Mouse (Mus musculus): ENCODE data around the gene Bend7.

Bend7 gene

DNA sequence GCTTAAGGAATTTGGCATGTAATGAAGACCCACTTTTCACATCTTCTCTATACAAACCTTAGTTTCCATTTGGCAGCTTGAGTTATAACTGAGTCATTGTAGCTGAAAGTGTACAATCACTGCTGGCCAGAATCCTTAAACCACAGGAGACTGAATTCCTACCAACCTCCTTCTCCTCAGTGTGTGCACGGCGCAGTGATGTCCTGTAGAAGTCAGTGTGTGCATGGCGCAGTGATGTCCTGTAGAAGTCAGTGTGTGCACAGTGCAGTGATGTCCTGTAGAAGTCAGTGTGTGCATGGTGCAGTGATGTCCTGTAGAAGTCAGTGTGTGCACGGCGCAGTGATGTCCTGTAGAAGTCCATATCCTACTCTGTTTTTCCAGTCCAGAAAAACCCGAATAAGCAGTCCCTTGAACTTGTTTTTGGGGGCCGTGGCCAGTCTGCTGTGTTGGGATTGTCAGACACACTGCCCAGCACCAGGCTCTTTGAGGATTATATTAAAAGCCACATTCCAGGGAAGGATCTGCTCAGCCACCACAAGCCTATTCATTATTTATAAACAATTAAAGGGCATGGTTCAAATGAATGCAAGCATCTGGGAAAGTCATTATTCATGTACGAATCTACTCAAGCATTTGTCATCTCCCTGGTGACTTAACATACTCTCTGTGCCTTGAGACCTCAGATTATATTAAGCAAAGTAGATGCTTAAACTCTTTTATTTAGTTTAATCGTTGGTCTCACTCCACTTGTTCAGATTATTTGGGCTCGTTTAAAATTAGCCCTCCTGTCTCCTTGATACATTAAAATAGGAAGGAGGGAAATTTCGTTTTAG lies 65.4 kb downstream of the Bend7 start:
- in situ Hi-C loops (cut with MboI): no loop called here

DNA sequence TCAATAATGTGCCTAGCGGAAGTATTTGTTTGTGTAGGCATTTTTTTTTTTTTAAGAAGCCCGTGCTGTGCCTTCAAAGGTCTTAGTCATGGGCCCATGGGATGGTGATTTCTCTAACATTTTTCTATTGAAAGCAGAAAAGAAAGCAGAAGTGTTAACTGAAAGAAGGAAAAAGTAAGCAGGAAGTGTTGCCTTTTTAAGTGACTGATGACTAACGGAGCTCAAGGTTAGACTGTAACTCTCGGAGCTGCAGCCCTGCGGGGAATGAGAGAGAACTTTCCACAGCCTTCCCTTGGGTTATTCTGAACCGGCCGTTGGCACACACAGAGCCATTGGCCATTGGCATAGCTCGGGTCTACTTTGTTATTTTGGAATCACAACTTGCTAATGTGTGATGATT lies 66.4 kb downstream of the Bend7 start:
- in situ Hi-C loops (cut with MboI): no loop called here

DNA sequence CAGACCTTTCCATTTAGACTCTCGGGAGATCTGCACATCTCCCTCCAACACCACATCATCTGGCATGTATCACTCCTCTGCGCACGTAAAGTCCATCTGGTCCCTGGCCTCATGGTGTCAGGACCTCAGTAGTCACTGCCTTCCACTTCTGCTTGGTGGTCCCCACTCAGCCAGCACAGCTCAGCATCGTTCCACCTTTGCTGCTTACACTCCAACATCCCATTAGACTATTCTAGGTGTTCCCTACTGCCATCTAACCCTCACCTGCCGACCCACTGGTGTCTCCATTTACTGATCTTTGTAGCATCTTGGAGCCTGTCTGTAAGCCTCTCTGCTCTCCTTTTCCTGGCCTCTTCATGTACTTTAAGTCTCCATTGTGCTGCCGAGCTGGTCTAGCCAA lies 67.4 kb downstream of the Bend7 start:
- in situ Hi-C loops (cut with MboI): no loop called here

DNA sequence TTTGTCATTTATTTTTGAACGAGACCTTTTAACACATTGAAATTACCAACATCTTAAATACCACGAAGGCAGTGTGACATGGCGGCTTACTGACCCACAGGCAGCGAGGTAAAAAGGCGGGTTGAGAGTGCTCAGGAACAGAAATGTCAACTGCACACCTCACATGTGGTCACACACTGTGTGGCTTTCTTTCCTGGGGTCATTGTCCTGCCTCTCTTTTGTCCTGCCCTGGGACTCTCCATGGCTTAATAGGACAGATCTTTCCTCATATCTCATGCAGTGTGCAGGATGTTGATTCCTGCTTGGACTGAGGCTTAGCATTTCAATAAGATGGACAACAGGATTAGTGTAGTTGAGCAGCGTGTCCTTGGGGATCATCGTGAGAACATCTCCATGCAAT lies 69.6 kb downstream of the Bend7 start:
- in situ Hi-C loops (cut with MboI): no loop called here

DNA sequence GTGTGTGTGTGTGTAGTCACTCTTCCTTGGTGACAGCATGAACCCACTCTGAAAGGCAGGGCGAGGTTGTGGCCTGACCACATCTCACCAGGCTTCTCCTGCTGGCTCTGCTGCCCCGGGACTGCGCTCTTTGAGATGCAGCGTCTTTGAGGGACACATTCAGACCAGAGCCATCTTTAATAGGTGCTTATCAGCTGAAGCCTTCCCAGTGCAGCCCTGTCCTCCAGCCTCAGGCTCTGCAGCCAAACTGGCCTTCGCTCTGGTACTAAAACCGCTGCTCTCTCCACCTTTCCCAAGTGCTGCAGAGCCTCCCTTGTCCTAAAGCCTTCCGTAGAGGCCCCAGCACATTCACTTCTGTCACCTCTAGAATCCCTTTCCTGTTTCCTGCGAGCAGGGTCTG lies 74.0 kb downstream of the Bend7 start:
- in situ Hi-C loops (cut with MboI): no loop called here

DNA sequence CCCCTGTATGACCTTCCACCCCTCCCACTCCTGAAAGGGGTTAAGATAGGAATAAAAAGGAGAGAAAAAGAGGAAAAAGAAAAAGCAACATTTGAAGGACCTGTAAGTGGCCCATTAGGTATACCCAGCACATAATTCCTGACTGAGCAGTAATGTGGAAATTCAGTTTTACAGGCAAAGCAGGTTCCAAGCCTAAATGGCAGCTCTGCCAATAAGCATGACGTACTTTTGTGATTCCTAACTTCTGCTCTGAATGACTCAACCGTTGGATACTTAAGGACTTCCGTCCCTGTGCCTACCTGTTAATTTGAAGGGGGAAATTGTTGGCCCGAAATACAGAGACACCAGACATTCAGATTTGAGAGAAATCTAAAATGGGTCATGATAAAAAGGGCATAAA lies 74.9 kb downstream of the Bend7 start:
- in situ Hi-C loops (cut with MboI): no loop called here

DNA sequence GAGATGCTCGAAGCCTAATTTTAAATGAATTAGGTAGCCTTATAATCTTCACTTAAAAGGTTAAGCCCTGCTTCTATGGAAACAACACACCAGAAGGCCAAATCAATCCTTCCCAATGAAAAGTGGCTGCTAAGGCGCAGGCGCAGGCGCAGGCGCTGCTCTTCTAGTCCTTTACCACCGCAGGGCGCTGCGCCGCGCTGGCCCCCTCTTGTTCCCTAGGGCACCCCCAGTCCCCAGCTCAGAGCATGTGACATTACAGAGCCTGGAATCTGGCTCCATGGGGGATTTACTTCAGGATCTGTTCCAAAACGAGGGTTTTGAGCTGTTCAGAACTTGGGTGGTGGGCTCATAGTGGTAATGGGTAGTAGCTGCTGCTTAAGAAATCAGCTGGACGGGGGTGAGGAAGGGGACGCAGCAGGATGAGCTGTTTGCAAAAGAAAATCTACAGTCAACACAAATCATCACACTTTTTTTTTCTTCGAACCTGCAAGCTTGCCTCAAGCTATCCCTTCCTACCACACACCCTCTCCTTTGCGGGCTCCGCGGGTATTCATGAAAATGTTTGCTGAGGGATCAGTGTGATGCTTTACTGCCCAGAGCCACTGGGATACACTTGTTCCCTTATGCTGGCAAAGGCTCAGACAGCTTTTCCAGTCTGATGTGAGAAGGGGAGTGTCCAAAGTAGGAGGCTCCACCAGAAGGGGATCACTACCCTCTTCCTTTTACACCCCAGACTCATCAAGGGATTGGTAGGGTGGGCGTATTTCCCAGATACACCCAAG lies 85.0 kb downstream of the Bend7 start:
- in situ Hi-C loops (cut with MboI): no loop called here

DNA sequence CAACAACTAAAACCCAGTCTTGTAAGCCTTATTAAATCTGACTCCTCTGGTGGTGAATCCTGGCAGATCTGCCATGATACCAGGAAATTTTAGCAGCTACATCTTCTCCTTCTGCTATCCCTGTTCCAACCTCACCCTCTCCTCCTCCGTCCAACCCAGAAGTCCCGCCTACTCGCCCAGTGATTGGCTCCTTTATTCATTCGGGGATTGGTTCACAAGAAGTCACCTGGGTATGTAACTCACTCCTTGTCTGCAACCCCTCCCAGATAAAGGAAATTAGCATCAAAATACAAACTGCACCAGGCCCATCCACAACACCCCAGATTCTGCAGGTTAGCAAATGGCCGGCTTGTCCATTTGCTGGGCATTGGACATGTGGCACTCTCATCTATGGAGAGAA lies 98.7 kb downstream of the Bend7 start:
- in situ Hi-C loops (cut with MboI): no loop called here

DNA sequence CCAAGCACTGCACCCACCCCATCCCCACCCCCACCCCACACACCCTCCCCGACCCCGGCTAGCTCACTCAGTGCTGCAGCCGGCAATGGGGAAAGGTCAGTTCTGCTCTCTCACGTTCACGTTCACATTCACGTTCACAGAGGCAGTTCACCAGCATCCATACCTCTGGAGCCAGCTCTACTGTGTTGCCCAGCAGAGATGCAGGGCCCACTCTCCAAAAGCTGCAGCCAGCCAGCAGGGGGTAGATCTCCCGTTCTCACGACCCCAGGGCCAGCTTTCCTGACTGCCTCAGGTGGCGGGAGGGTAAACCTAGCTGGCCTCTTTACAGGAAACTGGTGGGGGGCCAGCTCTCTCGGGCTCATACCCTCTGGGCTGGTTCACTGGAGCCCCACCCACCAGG lies 100.0 kb downstream of the Bend7 start:
- in situ Hi-C loops (cut with MboI): no loop called here

DNA sequence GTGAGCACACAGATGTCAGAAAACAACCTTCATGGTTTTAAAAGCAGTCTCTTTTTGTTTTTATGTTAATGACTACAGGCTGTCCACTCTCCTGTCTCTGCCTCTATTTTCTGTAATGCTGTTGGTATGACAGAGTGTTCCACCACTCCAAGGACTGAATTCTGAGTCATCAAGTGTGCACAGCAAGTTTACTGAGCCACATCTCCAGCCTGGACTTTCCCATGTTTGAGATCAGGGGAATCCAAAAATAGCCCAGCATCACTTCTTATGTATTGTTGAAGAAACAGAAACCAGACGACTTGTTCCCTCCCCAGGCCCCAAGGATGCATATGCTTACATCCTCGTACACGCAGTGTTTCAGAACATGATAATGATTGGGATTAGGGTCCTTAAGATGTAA lies 102.6 kb downstream of the Bend7 start:
- in situ Hi-C loops (cut with MboI): no loop called here

DNA sequence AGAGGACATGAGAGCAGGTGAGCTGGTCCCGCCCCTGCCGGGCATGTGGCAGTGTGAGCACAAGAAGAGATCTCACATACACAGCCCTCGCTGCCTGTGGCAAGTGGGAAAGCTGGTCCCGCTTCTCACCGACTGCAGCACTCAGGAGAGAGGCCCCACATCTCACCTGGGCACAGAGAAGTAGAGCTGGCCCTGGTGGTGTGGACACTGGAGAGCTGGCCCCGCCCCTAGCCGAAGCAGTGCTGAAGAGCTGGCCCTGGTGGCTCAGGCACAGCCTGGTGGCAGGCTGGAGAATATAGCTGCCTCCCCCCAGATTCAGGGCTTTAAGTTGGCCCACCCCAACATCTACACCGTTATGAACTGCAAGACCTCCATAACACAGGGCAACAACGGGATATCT lies 106.4 kb downstream of the Bend7 start:
- in situ Hi-C loops (cut with MboI): no loop called here

DNA sequence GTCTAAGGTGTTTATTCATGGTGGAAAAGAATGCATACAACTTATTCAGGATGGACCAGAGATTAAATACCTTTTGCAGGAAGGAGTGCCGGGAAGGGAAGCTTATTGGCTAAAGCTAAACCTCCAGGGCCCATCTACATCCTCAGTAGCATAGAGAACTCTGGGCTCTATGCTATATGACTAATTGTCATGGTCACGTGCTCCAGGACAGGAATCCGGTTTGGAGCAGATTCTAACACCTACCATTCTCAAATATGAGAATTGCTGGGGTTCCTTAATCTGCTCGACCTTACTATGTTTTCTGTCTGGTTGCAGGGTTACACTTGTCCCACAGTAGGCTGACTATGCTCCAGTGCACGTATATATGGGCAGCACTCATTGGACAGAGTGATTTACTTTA lies 110.4 kb downstream of the Bend7 start:
- in situ Hi-C loops (cut with MboI): no loop called here

DNA sequence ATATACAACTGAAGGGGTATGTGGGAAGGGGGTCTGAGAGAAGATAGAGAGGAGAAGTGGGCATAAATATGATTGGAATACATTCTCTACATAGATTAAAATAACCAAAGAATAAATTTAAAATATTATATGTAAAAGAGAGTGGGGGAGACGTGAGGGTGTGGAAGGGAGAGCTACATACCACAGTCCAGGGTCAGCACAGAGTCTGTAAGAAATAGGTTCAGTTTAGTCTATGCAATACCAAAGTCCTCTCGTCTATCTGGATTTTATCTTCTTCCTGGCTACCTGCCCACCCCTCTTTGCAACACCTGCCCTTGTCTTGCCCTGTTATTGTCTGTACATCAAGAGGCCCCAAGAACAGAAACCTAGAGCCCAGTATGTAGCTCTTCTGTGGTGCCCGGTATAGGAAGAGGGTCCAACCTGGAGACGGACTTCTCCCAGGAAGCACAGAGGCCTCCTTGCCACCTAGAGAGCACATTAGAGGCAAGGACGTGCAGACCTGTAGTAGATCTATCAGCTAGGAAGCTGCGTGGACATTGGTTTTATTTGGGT lies 110.9 kb downstream of the Bend7 start:
- in situ Hi-C loops (cut with MboI): no loop called here

DNA sequence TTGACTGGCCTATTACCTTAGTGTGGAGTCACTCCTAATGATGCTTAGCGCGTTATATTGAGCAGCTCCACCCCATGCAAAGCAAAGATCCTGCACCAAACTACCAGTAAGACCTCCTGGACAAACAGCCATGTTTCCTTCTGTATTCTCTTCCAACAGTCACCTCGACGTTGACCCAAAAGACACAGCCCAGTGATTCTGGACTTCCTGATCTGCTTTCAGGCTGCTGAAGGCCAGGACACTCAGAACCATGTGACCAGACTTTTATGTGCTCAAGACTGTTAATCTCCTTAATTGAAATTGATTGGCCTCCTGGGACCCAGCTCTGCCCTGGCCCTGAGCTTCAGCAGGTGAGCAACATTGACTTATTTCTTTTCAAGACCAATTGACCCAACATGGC lies 111.4 kb downstream of the Bend7 start:
- in situ Hi-C loops (cut with MboI): no loop called here

DNA sequence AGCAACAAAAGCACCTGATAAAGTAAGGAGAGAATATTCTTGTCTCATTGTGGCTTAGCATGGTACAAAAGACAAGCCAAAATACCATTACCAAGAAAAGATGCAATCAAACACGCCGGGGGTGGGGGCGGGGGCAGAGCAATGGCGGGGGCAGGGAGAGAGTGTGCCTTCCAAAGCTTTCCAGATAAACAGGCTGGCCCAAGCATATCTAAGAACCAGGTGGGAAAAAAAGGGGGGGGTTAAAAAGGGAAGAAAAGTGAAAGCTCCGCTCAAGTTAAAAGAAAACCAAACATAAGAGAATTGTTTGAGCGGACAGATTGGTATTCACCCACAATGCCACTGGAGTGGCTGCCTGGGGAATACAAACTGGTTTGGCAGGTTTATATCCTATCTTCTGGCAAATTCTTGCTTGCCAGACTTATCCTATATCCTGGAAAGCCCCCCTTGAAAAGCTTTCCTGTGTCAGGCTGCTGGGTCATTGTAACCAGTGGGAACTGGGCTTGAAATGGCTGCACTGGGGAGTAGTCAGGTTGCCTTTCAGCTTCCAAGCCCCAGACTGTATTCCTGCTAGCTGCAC lies 111.9 kb downstream of the Bend7 start:
- in situ Hi-C loops (cut with MboI): no loop called here

DNA sequence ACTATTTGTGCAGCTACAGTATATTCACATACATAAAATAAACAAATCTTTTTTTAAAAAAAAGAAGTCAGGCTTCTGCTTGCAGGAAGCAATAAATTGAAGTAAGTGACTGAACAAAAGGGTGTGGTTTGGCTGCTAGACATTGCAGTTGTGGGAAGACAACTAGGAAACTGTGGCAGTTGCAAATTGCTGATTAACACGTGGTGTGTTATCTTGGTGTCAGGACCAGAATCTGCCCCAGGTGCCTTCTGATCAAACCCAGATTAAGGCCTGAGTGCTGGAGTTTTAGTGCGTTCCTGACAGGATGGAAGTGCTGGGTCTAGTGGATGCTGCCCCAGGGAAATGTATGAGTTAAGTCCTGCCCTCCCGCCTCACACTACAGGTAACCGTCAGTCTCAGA lies 113.9 kb downstream of the Bend7 start:
- in situ Hi-C loops (cut with MboI): no loop called here

DNA sequence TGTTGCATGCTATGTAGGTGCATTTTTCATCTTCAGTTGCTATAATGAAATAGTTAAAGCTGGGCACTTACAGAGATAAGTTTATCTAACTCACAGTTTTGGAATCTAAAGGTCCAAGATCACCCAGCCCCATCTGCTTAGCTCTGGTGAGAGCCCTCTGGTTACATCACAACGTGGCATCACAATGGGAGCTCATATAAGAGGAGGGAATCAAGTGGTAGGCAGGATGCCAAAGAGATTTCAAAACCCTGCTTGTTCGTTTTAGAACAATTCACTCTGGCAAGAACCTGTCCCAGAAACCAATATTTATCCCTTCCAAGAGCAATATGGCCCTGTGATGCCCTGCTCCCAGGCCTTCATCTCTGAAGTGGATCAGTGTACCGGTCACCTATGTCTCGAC lies 114.5 kb downstream of the Bend7 start:
- in situ Hi-C loops (cut with MboI): no loop called here

DNA sequence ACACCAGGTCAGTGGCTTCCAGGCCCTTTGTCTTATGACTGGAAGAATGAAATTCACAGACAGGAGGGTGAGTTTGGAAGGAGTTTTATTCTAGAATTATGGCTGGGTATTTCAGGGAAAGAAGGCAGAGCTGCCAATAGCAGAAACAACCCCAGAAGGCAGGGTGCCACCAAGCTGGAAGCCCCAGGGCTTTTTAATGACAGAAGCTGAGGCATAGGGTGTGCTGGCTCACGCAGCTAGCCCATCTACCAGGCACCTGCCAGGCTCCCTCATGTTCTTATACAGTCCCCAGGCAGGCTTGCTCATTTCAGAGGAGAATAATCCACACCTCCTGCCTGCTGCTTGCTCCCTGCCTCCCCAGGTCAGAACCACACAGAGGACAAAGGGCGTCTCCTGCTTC lies 131.8 kb downstream of the Bend7 start:
- in situ Hi-C loops (cut with MboI): no loop called here

Data from mature B cell (primary cell).